Mouse (Mus musculus): Measurements from ENCODE around the gene 1110032F04Rik. TPM values are rescaled to one million over a fixed set of nuclear protein-coding genes. Genes with fewer than 3 reads are reported as not detected.

1110032F04Rik gene
- total RNA-seq, 2 experiments from 2014 or later, result 6.6 to 8.6 TPM

DNA sequence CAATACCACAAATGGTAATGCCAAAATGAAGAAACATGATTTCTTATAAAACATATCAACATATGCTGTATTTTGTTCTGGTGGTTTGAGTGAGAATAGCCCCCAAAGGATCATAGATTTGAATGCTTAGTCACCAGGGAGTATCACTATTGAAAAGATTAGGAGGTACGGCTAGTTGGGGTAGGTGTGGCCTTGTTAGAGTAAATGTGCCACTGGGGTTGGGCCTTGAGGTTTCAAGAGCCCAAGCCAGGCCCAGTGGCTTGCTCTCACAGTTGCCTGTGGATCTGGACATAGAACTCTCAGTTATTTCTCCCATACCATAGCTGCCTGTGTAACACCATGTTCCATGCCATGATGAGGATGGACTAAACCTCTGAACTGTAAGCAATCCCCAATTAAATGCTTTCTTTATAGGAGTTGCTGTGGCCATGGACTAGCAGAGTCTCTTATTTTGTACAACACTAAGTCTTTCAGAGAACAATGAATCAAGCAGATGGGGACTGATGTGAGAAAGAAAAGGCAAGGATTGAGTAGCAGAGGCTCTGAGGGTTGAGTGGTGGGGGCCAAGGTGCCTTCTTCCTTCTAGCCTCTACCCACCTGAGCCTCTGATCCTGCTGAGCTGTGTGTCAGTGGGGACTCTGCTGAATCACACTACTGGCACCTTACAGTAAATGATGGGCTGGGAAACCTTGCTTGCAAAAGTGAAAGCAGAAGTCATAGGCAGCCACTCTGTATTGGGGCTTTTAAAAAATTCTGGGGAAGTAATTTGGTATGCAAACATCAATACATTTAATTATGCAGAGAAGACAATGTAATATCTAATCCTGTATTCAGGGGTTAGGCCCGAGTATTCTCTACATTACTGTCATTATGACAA, 35.8 kb downstream of the 1110032F04Rik start:
- DNase-seq (ENCODE audit: low spot score in 2 of 2), result no peak

DNA sequence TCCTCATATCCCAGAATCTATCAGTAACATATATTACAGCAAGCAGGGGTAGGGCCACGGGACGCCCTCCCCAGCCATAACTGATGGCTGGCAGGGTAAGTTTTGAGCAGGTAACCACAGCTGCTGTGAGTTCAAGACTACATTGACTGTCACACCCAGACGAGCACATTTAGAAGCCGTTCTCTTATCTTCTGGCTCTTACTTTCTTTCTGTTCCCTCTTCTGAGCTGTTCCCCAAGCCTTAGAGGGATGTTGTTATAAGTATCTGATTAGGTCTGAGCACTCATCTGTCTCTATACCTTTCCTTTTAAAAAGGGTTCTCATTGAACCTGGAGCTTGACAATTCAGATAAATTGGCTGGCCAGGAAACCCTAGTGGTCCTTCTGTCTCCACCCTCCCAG, 38.1 kb downstream of the 1110032F04Rik start:
- DNase-seq (ENCODE audit: low spot score in 2 of 2), result no peak

Other genes starting within 250 kb of the 1110032F04Rik start
- under 1 TPM; 0.50 to 0.51 TPM for gene Il12a, start 178.9 kb upstream of the 1110032F04Rik start, total RNA-seq (2021)
- 10 to 100 TPM; 18.9 to 19.4 TPM for gene Ift80, start 135.0 kb downstream of the 1110032F04Rik start, total RNA-seq (2021)
- gene Smc4, start 135.2 kb downstream of the 1110032F04Rik start, total RNA-seq (2021), result 1 to 10 TPM; 8.4 to 9.3 TPM
- gene Trim59, start 175.2 kb downstream of the 1110032F04Rik start, total RNA-seq (2021), result 1 to 10 TPM; 6.3 to 7.1 TPM